Mouse (Mus musculus) forebrain, postnatal 0 days (tissue): ENCODE measurements around the gene Dclk2. TPM values are rescaled to one million over a fixed set of nuclear protein-coding genes. Genes with fewer than 3 reads are reported as not detected.

Experiments used
- ATAC-seq: fragments of 200-750 bp; cut with Nextera tagmentation; 2 replicates; pipeline ENCODE4 v1.8.0; 2017; ENCODE audit warnings: mild to moderate bottlenecking, moderate library complexity
- DNase-seq: peaks from one replicate; pipeline ENCODE4 v3.0.0-alpha.2; 2015
- H3K27ac ChIP-seq: fragments of 300-500 bp; sonication (generic); 2 replicates; pipeline ENCODE4 v1.5.1; 2014; ENCODE audit warnings: low read depth, mild to moderate bottlenecking, antibody characterized with exemption, low read length, moderate library complexity, mixed read lengths
- H3K27me3 ChIP-seq: fragments of 300-500 bp; sonication (generic); 2 replicates; pipeline ENCODE4 v1.6.1; 2014; ENCODE audit warnings: mild to moderate bottlenecking, low read length, mixed read lengths; ENCODE audit not compliant: insufficient read depth
- H3K36me3 ChIP-seq: fragments of 300-500 bp; sonication (generic); 2 replicates; pipeline ENCODE4 v1.6.1; 2014; ENCODE audit warnings: mild to moderate bottlenecking, moderate library complexity; ENCODE audit not compliant: insufficient read depth
- H3K4me1 ChIP-seq: fragments of 300-500 bp; sonication (generic); 2 replicates; pipeline ENCODE4 v1.6.1; 2014; ENCODE audit warnings: antibody characterized with exemption; ENCODE audit not compliant: insufficient read depth
- H3K4me2 ChIP-seq: fragments of 300-500 bp; sonication (generic); 2 replicates; pipeline ENCODE4 v1.6.1; 2014; ENCODE audit warnings: low read depth, mild to moderate bottlenecking, moderate library complexity
- H3K4me3 ChIP-seq: fragments of 300-500 bp; sonication (generic); 2 replicates; pipeline ENCODE4 v1.5.1; 2014; ENCODE audit warnings: low read depth, low read length, mixed read lengths
- H3K9ac ChIP-seq: fragments of 300-500 bp; sonication (generic); 2 replicates; pipeline ENCODE4 v1.6.1; 2014; ENCODE audit warnings: mild to moderate bottlenecking
- H3K9me3 ChIP-seq: fragments of 300-500 bp; sonication (generic); 2 replicates; pipeline ENCODE4 v1.6.1; 2016; ENCODE audit warnings: low read length
- CTCF ChIP-seq: sonication (generic); IDR thresholded peaks from 2 replicates; pipeline ENCODE4 v1.5.1; 2016; ENCODE audit warnings: antibody characterized with exemption, control low read depth, low read depth
- WGBS: fragments of 180-500 bp; shearing (Covaris S2); extraction: QIAGEN DNeasy Blood & Tissue Kit; methylation state at CpG from one replicate; pipeline ENCODE4 v1.1.7; 2014; 5-methylcytosine and 5-hydroxymethylcytosine counted together
- polyA plus RNA-seq: library from polyadenylated mRNA; unstranded; fragments of >200 nt; fragmentation: Nextera tagmentation; extraction: Ambion mirVana; gene quantifications from 2 replicates; pipeline ENCODE4 v1.2.1, GENCODE M21; 2015
- total RNA-seq: library from RNA; depleted of rRNA; stranded (reverse); fragments of >200 nt; gene quantifications from 2 replicates; pipeline ENCODE4 v1.2.3, GENCODE M21; 2014

The Dclk2 gene
- total and polyA plus RNA-seq, 2 experiments from 2014 or later, result 72.4 to 166 TPM

DNA sequence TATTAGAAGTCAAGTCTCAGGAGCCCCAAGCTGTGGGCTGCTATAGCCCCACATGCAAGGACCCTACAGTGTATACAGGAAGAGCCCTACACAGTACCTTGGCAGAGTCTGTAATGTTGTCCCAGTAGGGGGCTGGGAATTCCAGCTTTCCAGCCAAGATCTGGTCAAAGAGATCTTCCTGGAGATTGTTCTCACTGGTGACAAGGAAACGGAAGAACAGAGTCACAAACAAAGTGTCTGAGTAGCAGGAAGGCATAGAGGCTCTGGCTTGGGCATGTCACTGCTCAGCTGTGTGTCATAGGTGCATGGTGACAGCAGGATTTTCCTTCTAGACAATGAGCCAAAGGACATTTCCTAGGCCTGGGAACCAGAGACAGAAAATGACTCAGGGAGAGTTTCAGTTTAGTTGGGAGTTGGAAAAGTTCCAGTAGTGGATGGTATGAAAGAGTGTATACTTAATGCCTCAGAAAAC is 126.9 kb downstream of the Dclk2 start:
- H3K4me3 ChIP-seq, result no peak overlapping the region
- H3K27me3 ChIP-seq, result no peaks in the 10 kb centered on the region
- DNase-seq, result no peak
- peak; percentile 15; the same call in 1 of the 2 replicates for ATAC-seq
- no peak overlapping the region for H3K27ac ChIP-seq
- TF ChIP-seq CTCF, result no peak
- no peaks in the 10 kb centered on the region for H3K4me1 ChIP-seq
- H3K36me3 ChIP-seq, result peaks cover 75% of the 10 kb centered on the region
- no peak overlapping the region for H3K4me2 ChIP-seq
- 25% methylated on average over 1 of the region's 1 CpGs for WGBS
- H3K9ac ChIP-seq, result no peak overlapping the region
- H3K9me3 ChIP-seq, result no peaks in the 10 kb centered on the region

DNA sequence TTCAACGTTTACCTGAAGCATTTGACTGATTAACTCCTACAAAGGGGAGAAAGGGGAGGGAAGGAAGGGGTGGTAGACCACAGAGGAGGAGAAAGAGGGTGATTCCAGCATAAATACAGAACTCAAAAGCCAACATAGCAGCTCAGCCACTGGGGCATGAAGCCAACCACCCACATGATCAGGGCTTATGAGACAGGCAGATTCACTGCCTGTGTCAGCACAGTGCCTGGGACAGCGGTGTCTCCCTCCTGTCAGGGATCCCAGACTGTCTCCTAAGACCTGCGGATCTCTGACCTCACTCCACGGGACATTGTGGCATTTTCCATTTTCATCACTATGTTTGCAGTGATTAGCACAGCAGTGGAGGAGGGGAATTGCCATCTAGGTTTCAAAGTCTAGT is 127.4 kb downstream of the Dclk2 start:
- 79% methylated on average over 4 of the region's 4 CpGs for WGBS
- H3K9me3 ChIP-seq, result no peaks in the 10 kb centered on the region
- no peak overlapping the region for H3K4me3 ChIP-seq
- no peak for TF ChIP-seq CTCF
- peaks cover 72% of the 10 kb centered on the region for H3K36me3 ChIP-seq
- H3K9ac ChIP-seq, result no peak overlapping the region
- DNase-seq (no peak), ATAC-seq (no peak)
- no peaks in the 10 kb centered on the region for H3K4me1 ChIP-seq
- no peaks in the 10 kb centered on the region for H3K27me3 ChIP-seq
- H3K4me2 ChIP-seq, result no peak overlapping the region
- no peak overlapping the region for H3K27ac ChIP-seq

DNA sequence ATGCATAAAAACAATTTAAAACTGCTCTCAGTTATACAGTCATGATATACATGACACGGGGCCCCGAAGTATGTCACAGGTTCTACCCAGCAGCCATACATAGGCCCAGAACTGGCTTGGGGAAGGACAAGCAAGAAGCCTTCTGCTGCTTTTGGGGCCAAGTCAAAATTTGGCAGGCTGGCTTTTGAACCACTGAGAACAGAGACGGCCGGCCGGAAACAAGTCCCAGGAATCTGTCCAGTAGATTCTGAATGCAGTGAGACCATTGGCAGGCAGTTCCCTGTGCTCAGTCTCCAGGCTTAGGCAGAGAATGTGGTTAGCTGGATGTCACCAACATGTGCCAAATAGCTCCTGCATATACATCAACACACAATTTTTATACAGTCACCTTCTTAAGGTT is 130.9 kb downstream of the Dclk2 start:
- Histone ChIP-seq H3K27me3 (no peaks in the 10 kb centered on the region), H3K4me3 (no peak overlapping the region), H3K9ac (no peak overlapping the region), H3K9me3 (no peaks in the 10 kb centered on the region), H3K27ac (no peak overlapping the region), H3K36me3 (peaks cover 68% of the 10 kb centered on the region), H3K4me2 (no peak overlapping the region), H3K4me1 (peaks cover 4% of the 10 kb centered on the region; the same call in 1 of the 2 replicates)
- DNase-seq (no peak), ATAC-seq (no peak)
- TF ChIP-seq CTCF, result no peak
- WGBS, result 56% methylated on average over 5 of the region's 5 CpGs

DNA sequence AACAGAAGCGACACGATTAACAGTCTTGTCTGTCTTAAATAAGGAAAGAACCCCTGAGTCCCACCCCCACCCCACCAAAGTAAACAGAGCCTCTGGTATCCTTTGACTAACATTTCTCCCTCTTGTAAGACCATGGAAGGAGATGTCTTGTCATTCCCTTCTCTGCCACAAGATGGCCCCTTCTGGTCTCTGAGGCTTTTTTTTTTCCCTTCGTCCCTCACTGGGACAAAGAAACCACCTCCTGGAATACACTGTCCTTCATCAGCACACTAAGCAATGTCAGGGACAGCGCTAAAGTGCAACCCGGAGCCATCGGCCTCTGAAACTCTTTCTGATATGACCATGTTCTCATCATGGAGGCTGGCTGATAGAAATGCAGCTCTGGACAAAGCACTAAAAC is 131.9 kb downstream of the Dclk2 start:
- Histone ChIP-seq H3K9ac (no peak overlapping the region), H3K27ac (peak overlapping the region; percentile 29; the same call in 1 of the 2 replicates), H3K27me3 (no peaks in the 10 kb centered on the region), H3K4me2 (no peak overlapping the region), H3K4me3 (no peak overlapping the region), H3K36me3 (peaks cover 65% of the 10 kb centered on the region), H3K4me1 (peaks cover 4% of the 10 kb centered on the region; the same call in 1 of the 2 replicates), H3K9me3 (no peaks in the 10 kb centered on the region)
- no peak for ATAC-seq
- WGBS, result 50% methylated on average over 6 of the region's 6 CpGs
- DNase-seq, result peak; percentile 89
- peak; percentile 84 for TF ChIP-seq CTCF

DNA sequence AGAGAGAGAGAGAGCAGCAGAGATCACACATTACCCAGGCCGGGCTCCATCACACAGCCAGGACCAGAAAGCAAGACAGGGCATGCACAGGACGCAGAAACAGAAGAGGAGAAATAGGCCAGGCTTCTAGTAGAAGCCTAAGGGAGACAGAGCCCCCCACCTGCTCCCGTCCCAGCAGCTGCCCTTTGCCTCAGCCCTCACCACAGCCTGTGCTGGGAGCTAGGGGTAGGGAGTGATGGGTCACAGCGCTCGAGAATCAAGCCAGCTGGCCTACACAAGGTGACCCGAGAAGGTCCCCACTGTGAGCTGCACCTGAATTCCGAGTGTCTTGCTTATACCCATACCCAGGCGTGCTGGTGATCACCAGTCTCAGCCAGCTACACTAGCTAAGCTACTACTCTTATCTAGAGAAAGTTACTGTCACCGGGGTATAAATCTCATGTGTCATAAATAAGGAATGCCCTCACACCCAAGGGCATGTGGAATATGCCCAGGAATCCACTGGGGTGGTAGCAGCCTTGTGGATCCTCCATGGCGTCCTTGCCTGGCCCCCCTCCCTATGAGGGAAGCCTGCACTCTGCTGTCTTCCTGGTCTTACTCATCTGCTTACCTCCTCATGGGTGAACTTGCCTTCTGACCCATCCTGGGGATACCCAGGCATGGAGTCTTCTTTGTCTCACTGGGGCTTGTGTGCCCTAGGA is 133.1 kb downstream of the Dclk2 start:
- WGBS, result 75% methylated on average over 10 of the region's 10 CpGs
- Histone ChIP-seq H3K4me1 (peaks cover 4% of the 10 kb centered on the region; the same call in 1 of the 2 replicates), H3K4me3 (no peak overlapping the region), H3K9ac (0 out of 2 replicates have a peak overlapping the region, but pooled peaks have one; percentile 10), H3K27me3 (no peaks in the 10 kb centered on the region), H3K9me3 (no peaks in the 10 kb centered on the region), H3K36me3 (peaks cover 54% of the 10 kb centered on the region), H3K27ac (peak overlapping the region; percentile 62), H3K4me2 (no peak overlapping the region)
- ATAC-seq (no peak), DNase-seq (no peak)
- no peak for TF ChIP-seq CTCF

DNA sequence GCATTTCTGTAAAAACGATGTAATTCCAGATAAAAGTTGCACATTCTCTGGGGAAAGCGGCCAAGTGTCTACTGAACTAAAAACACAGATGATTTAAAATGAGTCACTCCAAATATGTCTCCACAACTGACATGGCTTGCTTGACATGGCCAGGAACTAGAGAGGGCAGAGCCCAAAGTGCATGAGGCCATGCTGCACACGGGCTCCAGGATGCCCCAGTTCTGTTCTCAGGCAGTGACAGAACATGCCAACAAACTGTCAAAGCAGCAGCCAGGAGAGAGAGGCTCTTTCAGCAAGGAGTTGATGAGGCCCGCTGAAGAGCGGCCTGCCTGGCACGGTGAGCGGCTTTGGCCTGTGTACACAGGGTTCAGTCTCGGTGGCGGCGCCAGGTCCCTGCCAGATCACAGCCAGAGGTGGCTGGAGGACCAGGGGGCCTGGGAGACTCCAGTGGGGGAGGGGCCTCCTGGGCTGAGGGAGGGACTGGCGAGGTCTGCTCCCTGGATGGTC is 133.8 kb downstream of the Dclk2 start:
- Histone ChIP-seq H3K9me3 (no peaks in the 10 kb centered on the region), H3K27me3 (no peaks in the 10 kb centered on the region), H3K27ac (peak overlapping the region; percentile 62; the same call in 1 of the 2 replicates), H3K4me3 (no peak overlapping the region), H3K4me2 (no peak overlapping the region), H3K9ac (0 out of 2 replicates have a peak overlapping the region, but pooled peaks have one; percentile 10), H3K4me1 (peaks cover 4% of the 10 kb centered on the region; the same call in 1 of the 2 replicates), H3K36me3 (peaks cover 47% of the 10 kb centered on the region)
- ATAC-seq (peak; percentile 90), DNase-seq (peak; percentile 76)
- WGBS, result 34% methylated on average over 11 of the region's 11 CpGs
- TF ChIP-seq CTCF, result no peak

DNA sequence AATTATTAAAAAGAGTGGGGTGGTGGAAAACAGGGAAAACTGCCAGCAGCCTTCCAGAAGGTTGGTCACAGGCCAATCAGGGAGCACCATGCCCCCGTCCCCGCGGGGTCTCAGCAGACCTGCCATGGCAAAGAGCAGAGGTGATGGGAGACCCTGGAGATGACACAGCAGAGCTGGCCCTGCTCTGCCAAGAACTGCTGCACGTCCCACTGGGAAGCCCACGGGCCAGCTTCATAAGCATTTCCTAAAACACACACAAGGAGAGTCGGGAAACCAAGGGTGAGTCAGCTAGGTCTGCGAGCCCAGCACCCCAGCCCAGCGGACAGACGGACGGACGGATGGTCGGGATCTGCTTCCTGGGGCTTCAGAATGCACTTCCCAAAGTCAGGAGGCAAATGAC is 134.4 kb downstream of the Dclk2 start:
- Histone ChIP-seq H3K9ac (no peak overlapping the region), H3K36me3 (peaks cover 43% of the 10 kb centered on the region)
- 63% methylated on average over 12 of the region's 12 CpGs for WGBS

More for the DNA sequence above, 134.4 kb downstream of the Dclk2 start:
- Histone ChIP-seq H3K27ac (peak overlapping the region; percentile 36; the same call in 1 of the 2 replicates), H3K4me2 (no peak overlapping the region), H3K4me3 (no peak overlapping the region), H3K9me3 (no peaks in the 10 kb centered on the region), H3K4me1 (peaks cover 4% of the 10 kb centered on the region; the same call in 1 of the 2 replicates), H3K27me3 (no peaks in the 10 kb centered on the region)
- TF ChIP-seq CTCF, result no peak
- DNase-seq, result no peak
- ATAC-seq, result no peak
